Mouse (Mus musculus) erythroblast, embryonic 14.5 days (primary cell): Measurements from ENCODE around the gene Slc26a9. TPM values are rescaled to one million over a fixed set of nuclear protein-coding genes. Genes with fewer than 3 reads are reported as not detected.

Experiments
- H3K27me3 ChIP-seq: 2 replicates; pipeline ENCODE4 v1.6.1; 2012; ENCODE audit warnings: inconsistent platforms; ENCODE audit not compliant: control insufficient read depth
- H3K36me3 ChIP-seq: 2 replicates; pipeline ENCODE4 v1.6.1; 2012; ENCODE audit warnings: mild to moderate bottlenecking, inconsistent platforms; ENCODE audit not compliant: control insufficient read depth
- H3K4me1 ChIP-seq: 2 replicates; pipeline ENCODE4 v1.6.1; 2012; ENCODE audit warnings: inconsistent platforms; ENCODE audit not compliant: control insufficient read depth
- H3K4me3 ChIP-seq: replicated peaks from 2 replicates; pipeline ENCODE3; 2012; ENCODE audit warnings: moderate library complexity, mild to moderate bottlenecking, inconsistent platforms
- H3K9me3 ChIP-seq: 2 replicates; pipeline ENCODE4 v1.6.1; 2012; ENCODE audit warnings: low read length, inconsistent platforms, mixed read lengths; ENCODE audit not compliant: control insufficient read depth
- GATA1 ChIP-seq: IDR thresholded peaks from 2 replicates; pipeline ENCODE4 v1.6.1; 2012; ENCODE audit warnings: low read length, inconsistent platforms, mixed read lengths
- TAL1 ChIP-seq: IDR thresholded peaks from 3 replicates; pipeline ENCODE4 v1.6.1; 2012; ENCODE audit warnings: low read length, inconsistent platforms, mixed read lengths
- polyA plus RNA-seq: library from polyadenylated mRNA; stranded (reverse); fragments of >175 nt; gene quantifications from 2 replicates; pipeline ENCODE4 v1.2.3, GENCODE M21; 2012

The Slc26a9 gene
- polyA plus RNA-seq, 1 experiment = not detected

DNA sequence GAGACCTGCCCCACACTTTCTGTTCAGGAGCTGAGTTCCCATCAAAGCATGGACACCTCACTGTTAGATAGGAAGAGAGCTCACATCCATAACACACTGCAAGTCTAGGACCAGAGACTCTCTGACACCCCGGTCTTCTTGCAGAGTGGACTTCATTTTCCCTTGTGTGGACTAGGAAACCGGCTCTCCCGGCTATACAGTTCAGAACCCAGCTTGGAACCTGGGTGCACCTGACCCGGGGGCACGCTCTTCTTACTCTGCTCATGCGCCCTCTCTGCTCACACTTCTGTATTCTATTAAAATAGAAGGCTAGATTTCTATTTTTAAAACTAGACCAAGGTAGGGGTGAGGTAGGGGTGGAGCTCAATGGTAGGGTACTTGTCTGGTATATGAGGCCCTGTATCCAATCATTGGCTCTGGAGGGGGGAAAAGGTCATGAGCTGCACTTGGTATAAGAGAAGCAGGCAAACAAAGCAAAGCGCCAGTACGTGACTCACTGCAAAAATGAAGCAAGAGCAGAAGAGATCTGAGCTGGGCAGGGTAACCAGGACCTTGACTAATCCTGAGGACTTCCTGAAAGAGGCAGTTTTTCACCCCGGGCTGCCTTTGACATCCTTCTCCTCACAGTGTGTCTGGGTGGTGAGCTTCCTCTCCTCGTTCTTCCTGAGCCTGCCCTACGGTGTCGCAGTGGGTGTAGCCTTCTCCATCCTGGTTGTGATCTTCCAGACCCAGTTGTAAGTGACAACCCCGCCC lies 17.4 kb downstream of the Slc26a9 start:
- Histone ChIP-seq H3K4me1 (no peaks in the 10 kb centered on the region), H3K27me3 (no peaks in the 10 kb centered on the region), H3K4me3 (no peak overlapping the region), H3K9me3 (no peaks in the 10 kb centered on the region), H3K36me3 (no peaks in the 10 kb centered on the region)
- TF ChIP-seq TAL1 (no peak), GATA1 (no peak)

DNA sequence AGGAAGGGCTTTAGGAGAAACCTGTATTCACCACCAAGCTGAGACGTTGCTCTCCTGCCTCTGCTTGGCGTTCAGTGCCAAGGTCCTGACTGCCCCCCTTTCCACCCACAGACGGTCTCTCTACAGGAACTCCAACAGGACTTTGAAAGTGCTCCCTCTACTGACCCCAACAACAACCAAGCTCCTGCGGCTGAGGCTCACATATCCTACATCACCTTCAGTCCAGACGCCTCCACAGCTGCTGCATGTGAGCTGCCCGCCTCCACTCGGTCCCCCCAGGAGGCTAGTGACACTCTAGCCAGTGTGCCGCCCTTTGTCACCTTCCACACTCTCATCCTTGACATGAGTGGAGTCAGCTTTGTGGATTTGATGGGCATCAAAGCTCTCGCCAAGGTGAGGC lies 19.9 kb downstream of the Slc26a9 start:
- no peak overlapping the region for H3K4me3 ChIP-seq
- no peaks in the 10 kb centered on the region for H3K27me3 ChIP-seq
- no peaks in the 10 kb centered on the region for H3K4me1 ChIP-seq
- H3K36me3 ChIP-seq = no peaks in the 10 kb centered on the region
- H3K9me3 ChIP-seq = no peaks in the 10 kb centered on the region
- TF ChIP-seq TAL1 = no peak
- TF ChIP-seq GATA1 = no peak

DNA sequence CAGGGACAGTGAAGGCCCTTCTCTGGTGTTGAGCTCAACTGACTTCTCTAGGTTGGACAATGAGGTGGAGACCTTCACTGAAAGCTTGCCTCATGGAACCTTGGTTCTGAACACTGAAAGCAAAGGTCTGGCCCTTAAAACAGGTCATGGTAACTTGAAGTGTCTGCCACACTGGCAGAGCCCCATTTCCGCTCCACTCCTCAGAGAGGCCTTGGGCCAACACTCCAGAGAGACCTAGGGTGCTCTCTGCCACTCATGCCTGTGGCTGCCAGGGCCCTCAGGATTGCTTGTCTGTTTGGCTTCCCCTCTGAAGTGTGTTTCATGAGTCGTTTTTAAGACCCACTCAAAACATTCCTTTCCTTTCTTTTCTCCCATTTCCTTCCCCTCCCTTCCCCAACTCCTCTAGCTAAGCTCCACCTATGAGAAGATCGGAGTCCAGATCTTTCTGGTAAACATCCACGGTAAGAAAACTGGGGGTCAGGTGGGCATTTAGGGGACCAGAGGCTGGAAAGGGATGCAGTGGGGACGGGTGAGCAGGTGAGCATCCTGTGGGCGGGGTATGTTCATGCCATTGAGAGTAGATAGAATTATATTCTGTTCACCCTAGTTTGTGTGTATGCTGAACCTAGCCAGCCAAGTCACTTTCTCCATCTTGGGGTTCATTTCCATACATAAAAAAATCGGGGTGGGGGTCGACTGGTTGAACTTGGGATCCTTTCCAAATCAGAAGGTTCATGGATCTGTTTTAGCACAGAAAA lies 20.9 kb downstream of the Slc26a9 start:
- Histone ChIP-seq H3K4me1 (no peaks in the 10 kb centered on the region), H3K9me3 (no peaks in the 10 kb centered on the region), H3K36me3 (no peaks in the 10 kb centered on the region), H3K27me3 (no peaks in the 10 kb centered on the region), H3K4me3 (no peak overlapping the region)
- TF ChIP-seq GATA1 (no peak), TAL1 (no peak)

DNA sequence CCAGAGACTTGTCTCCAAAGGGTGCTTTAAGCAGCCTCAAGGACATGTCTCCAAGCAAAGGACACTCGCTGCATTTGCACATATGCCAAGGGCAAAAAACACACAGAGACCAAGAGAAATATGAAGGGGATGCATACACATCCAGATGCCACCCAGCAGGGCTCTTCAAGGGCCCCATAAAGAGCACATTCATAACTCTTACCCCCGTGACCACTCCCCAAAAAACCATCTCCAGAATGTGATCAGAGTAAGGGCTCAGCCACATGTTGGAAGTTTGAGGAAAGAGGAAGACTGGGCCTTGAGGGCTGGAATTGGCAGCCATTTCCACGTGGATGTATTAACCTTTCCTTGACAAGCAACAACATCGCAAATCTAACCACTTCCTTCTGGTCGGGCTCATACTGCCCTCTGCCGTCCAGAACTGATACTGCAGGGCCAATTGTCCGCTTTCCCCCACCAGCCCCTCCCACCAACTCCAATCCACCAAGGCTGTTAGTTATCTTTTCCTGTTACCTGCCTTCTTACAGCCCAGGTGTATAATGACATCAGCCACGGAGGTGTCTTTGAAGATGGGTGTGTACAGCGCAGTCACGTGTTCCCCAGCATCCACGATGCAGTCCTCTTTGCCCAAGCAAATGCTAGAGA lies 21.7 kb downstream of the Slc26a9 start:
- Histone ChIP-seq H3K27me3 (no peaks in the 10 kb centered on the region), H3K4me1 (no peaks in the 10 kb centered on the region), H3K4me3 (no peak overlapping the region), H3K9me3 (no peaks in the 10 kb centered on the region), H3K36me3 (no peaks in the 10 kb centered on the region)
- TF ChIP-seq TAL1 (no peak), GATA1 (no peak)

DNA sequence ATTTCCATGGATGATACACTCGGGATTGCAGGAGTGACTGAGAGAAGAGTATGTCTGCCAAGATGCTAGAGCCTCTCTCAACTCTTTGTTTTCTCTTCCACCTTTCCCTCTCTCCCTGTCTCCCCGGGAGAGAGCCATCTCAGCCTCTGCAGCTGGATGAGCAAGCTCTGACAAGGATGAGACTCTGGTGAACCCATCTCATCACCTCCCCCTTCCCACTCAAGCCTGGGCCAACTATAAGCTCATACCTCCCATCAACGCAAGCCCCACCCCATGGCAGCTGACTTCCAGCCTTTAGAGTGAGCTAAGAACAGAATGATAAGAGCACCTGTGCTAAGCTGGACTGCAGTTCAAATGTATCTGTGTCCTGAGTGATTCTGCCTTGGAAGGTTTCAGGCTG lies 25.5 kb downstream of the Slc26a9 start:
- H3K4me1 ChIP-seq = no peaks in the 10 kb centered on the region
- TF ChIP-seq TAL1 = no peak
- no peak for TF ChIP-seq GATA1
- H3K4me3 ChIP-seq = no peak overlapping the region
- no peaks in the 10 kb centered on the region for H3K9me3 ChIP-seq
- no peaks in the 10 kb centered on the region for H3K36me3 ChIP-seq
- no peaks in the 10 kb centered on the region for H3K27me3 ChIP-seq

DNA sequence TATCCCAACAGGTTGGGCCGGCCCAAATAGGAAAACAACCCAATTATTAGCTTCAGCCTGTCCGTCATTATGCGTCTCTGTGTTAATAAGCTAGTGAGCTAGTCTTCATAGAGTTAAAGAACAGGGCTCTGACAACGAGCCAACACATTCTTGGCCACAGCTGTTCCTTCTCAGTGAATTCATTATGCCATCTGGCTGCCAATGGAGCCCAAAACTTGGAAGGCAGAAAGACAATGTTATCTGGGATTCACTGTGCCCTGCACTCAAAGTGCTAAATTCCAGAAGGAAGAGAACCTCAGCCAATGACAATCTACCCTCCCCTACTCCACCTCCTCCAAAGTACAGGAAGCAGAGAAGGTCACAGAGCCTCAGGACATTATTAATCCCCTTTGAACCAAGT lies 26.8 kb downstream of the Slc26a9 start:
- H3K4me1 ChIP-seq = no peaks in the 10 kb centered on the region
- no peak overlapping the region for H3K4me3 ChIP-seq
- H3K9me3 ChIP-seq = no peaks in the 10 kb centered on the region
- TF ChIP-seq TAL1 (no peak), GATA1 (no peak)
- no peaks in the 10 kb centered on the region for H3K27me3 ChIP-seq
- no peaks in the 10 kb centered on the region for H3K36me3 ChIP-seq

DNA sequence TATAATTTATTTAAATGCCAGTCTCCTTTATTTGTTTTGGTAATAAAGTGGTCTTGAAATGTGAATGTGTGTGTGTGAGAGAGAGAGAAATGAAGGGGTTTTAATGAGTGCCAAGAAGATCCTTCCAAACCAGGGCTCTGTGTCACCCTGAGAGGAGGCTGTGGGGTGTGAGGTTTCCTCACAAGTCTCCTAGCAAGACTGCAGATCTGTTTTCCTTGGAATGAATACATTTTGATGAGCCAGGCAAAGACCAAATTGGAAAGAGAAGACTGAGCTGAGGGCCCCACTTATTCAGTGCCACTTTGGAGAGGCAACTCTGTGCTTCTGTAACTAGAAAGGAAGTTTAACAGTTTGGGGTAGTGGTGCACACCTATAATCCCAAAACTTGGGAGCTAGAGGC lies 27.6 kb downstream of the Slc26a9 start:
- Histone ChIP-seq H3K4me3 (no peak overlapping the region), H3K27me3 (no peaks in the 10 kb centered on the region), H3K4me1 (no peaks in the 10 kb centered on the region), H3K9me3 (no peaks in the 10 kb centered on the region), H3K36me3 (no peaks in the 10 kb centered on the region)
- TF ChIP-seq TAL1 = no peak
- no peak for TF ChIP-seq GATA1

DNA sequence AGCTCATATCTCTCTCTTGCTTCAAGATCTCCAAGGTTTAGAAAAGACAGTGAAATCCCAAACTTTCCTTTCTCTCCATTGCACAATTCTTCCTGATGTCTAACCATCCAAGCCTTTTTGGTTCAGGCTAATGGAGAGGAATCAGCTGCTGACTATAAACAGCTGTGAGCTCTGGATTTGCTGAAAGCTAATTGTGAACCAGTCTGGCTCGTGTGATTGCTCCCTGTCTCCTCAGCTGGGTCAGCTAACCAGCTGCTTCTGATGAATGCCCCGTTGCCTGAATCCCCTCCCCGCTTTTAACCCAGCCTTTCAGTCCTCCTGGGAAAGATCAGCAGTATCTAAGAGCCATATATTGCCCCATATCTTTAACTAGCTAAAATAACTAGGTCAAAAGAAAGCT lies 50.8 kb downstream of the Slc26a9 start:
- Histone ChIP-seq H3K4me1 (no peaks in the 10 kb centered on the region), H3K36me3 (no peaks in the 10 kb centered on the region), H3K4me3 (no peak overlapping the region), H3K27me3 (peaks cover 27% of the 10 kb centered on the region), H3K9me3 (no peaks in the 10 kb centered on the region)
- no peak for TF ChIP-seq GATA1
- no peak for TF ChIP-seq TAL1

DNA sequence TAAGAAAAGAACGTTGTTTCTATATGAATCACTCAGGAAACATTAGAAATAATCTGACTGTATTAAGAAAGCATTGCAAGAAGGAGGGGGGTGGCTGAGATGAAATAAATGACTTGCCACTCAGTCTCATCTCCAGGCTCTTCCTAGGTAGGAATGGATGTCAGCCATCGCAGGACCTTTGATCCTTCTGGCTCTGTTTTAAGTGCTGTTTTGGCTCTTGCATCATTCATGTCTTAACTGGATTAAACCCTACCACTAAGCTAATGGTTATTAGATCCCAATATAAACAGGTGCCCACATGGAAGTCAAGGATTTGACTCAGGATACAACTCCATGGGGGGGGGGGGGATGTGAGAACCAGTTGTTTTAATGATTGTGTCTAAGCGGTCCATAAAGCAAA lies 51.3 kb downstream of the Slc26a9 start:
- H3K4me1 ChIP-seq = no peaks in the 10 kb centered on the region

More for the DNA sequence above, 51.3 kb downstream of the Slc26a9 start:
- Histone ChIP-seq H3K27me3 (peaks cover 27% of the 10 kb centered on the region), H3K4me3 (no peak overlapping the region), H3K9me3 (no peaks in the 10 kb centered on the region), H3K36me3 (no peaks in the 10 kb centered on the region)
- TF ChIP-seq TAL1 (no peak), GATA1 (no peak)
